Mouse (Mus musculus) mesoderm, embryonic 11.5 days (tissue): ENCODE data around the gene Nwd2.
A peak's percentile ranks its signal among the peaks of the same experiment; 100 is the strongest.

Experiments
- DNase-seq: peaks from one replicate; pipeline ENCODE4 v3.0.0-alpha.2; 2012; ENCODE audit warnings: low read depth, low spot score

Nwd2 gene

GRCm38 (mm10) chr5:63755938-63756337 lies 107.0 kb downstream of the Nwd2 start:
- DNase-seq: no peak

- DNase-seq: no peak
Measured at GRCm38 (mm10) chr5:63765886-63766285, 117.0 kb downstream of the Nwd2 start.

- DNase-seq: peak; percentile 69
Measured at GRCm38 (mm10) chr5:63766715-63767114, 117.8 kb downstream of the Nwd2 start.

- DNase-seq: no peak
Measured at GRCm38 (mm10) chr5:63767464-63767863, 118.6 kb downstream of the Nwd2 start.

GRCm38 (mm10) chr5:63768220-63768619 lies 119.3 kb downstream of the Nwd2 start:
- DNase-seq: no peak

GRCm38 (mm10) chr5:63772971-63773370 lies 124.1 kb downstream of the Nwd2 start:
- no peak for DNase-seq

- DNase-seq: no peak
Measured at GRCm38 (mm10) chr5:63773603-63774002, 124.7 kb downstream of the Nwd2 start.

GRCm38 (mm10) chr5:63788156-63788826 lies 139.4 kb downstream of the Nwd2 start:
- no peak for DNase-seq

- DNase-seq: peak; percentile 82
Measured at GRCm38 (mm10) chr5:63811819-63812508, 163.1 kb downstream of the Nwd2 start, which contains the start of gene 0610040J01Rik. 0610040J01Rik (plus strand) TSS chr5:63812363.

GRCm38 (mm10) chr5:63812509-63812865 lies 163.6 kb downstream of the Nwd2 start:
- peak; percentile 12 for DNase-seq

- DNase-seq: no peak
Measured at GRCm38 (mm10) chr5:63816643-63817042, 167.7 kb downstream of the Nwd2 start.

- DNase-seq: no peak
Measured at GRCm38 (mm10) chr5:63817270-63817669, 168.4 kb downstream of the Nwd2 start.

GRCm38 (mm10) chr5:63818975-63819374 lies 170.1 kb downstream of the Nwd2 start:
- no peak for DNase-seq

- DNase-seq: no peak
Measured at GRCm38 (mm10) chr5:63819519-63819918, 170.6 kb downstream of the Nwd2 start.

- DNase-seq: no peak
Measured at GRCm38 (mm10) chr5:63821176-63821575, 172.3 kb downstream of the Nwd2 start.

- no peak for DNase-seq
Measured at GRCm38 (mm10) chr5:63821860-63822259, 173.0 kb downstream of the Nwd2 start.

GRCm38 (mm10) chr5:63823362-63824332 lies 174.7 kb downstream of the Nwd2 start:
- DNase-seq: no peak

- no peak for DNase-seq
Measured at GRCm38 (mm10) chr5:63824599-63825350, 175.9 kb downstream of the Nwd2 start.

- no peak for DNase-seq
Measured at GRCm38 (mm10) chr5:63825881-63826280, 177.0 kb downstream of the Nwd2 start.

- peak; percentile 7 for DNase-seq
Measured at GRCm38 (mm10) chr5:63827006-63827405, 178.1 kb downstream of the Nwd2 start.

- no peak for DNase-seq
Measured at GRCm38 (mm10) chr5:63827415-63828053, 178.6 kb downstream of the Nwd2 start.
